Mouse (Mus musculus) layer of hippocampus, adult 2 months (tissue): ENCODE measurements around the gene Ezh1. TPM values are rescaled to one million over a fixed set of nuclear protein-coding genes. Genes with fewer than 3 reads are reported as not detected.
A peak's percentile ranks its signal among the peaks of the same experiment; 100 is the strongest.

Experiments used
- DNase-seq, 2 experiments: peaks; one replicate each; pipeline ENCODE4 v3.0.0; 2022; ENCODE audit warnings: low spot score in 2 of 2
- H3K27ac ChIP-seq: fragments of 200-600 bp; 2 replicates; pipeline ENCODE4 v1.8.1; 2022
- H3K4me3 ChIP-seq: fragments of 200-600 bp; 2 replicates; pipeline ENCODE4 v1.8.1; 2022; ENCODE audit warnings: mild to moderate bottlenecking
- CTCF ChIP-seq: fragments of 200-600 bp; conservative IDR thresholded peaks from 2 replicates; pipeline ENCODE4 v1.8.1; 2022; ENCODE audit warnings: antibody characterized with exemption, mild to moderate bottlenecking, moderate library complexity
- total RNA-seq, 2 experiments: library from RNA; stranded (reverse); gene quantifications; 2 replicates each; pipeline ENCODE4 v1.2.3; 2021

Ezh1 gene
- total RNA-seq, 2 experiments from 2014 or later = 73.6 to 81.8 TPM

- peak; percentile 6; the same call in 1 of the 2 replicates for TF ChIP-seq CTCF
- peak; percentile 71 to 83 for DNase-seq
- no peak overlapping the region for H3K4me3 ChIP-seq
- H3K27ac ChIP-seq = peak overlapping the region; percentile 81
These were observed 33.0 kb upstream of the Ezh1 start for GRCm38 (mm10) chr11:101259261-101259712.

- no peak for TF ChIP-seq CTCF
- H3K4me3 ChIP-seq = no peak overlapping the region
- DNase-seq = no peak
- no peak overlapping the region for H3K27ac ChIP-seq
These were observed 29.8 kb upstream of the Ezh1 start for GRCm38 (mm10) chr11:101255826-101256775.

DNA sequence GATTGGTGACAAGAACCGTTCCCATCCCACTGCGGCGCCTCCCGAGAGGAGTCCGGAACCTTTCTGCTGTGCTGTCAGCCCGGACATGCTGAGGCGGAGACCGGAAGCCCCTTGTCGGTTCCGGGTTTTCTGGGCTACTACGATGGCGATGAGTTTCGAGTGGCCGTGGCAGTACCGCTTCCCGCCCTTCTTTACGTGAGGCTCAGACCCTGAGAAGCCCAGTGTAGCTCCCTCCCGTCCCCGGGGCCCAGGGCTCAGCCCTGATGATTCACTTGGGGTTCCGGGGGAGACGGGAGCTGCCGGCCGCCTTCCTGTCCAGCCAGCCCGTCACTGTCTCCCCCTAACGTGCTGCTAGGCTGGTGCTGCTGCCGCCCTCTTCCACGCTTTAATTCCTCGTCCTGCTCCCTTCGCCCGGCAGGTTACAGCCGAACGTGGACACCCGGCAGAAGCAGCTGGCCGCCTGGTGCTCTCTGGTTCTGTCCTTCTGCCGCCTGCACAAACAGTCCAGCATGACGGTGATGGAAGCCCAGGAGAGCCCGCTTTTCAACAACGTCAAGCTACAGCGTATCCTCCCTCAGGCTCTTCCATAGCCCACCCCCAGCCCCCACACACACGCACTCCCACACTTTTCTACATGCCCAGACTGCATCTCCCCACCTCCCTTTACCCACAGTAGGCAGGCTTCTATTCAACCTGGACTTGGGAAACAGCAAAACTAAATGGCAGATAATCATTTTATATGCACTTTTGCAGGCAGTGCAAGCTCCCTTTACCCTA is 27.5 kb upstream of the Ezh1 start, which contains the start of gene Vps25:
Gene Vps25 (plus strand): TSS at position 95 of the 777 bp plus-strand sequence.
- peak within 1 kb of the TSS; percentile 81 for H3K4me3 ChIP-seq
- TF ChIP-seq CTCF = peak; percentile 42
- peak within 1 kb of the TSS; percentile 96 for H3K27ac ChIP-seq
- DNase-seq = peak; percentile 84 to 87

DNA sequence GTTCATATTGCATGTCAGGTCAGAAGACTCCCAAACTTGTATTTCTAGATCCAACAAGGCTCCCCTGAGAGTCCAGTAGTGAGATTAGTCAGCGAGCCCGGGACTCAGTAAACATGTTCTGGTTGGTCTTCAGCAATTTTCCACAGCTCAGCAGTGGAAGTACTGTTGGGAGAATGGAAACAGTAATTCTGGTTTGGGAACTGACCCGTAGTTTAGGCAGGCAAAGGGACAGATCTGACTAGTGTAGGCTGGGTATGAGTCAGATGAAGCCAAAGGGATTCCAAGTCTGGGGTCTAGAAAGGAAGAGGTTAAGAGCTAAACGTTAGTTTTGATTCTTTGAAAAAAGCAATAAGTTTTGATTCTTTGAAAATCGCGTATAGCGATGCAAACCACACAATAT is 26.7 kb upstream of the Ezh1 start:
- TF ChIP-seq CTCF = no peak
- no peak for DNase-seq
- H3K4me3 ChIP-seq = peak overlapping the region; percentile 81
- peak overlapping the region; percentile 96 for H3K27ac ChIP-seq

- DNase-seq = no peak
- H3K4me3 ChIP-seq = no peak overlapping the region
- no peak for TF ChIP-seq CTCF
- H3K27ac ChIP-seq = no peak overlapping the region
These were observed 24.8 kb upstream of the Ezh1 start for GRCm38 (mm10) chr11:101251031-101251430.

DNA sequence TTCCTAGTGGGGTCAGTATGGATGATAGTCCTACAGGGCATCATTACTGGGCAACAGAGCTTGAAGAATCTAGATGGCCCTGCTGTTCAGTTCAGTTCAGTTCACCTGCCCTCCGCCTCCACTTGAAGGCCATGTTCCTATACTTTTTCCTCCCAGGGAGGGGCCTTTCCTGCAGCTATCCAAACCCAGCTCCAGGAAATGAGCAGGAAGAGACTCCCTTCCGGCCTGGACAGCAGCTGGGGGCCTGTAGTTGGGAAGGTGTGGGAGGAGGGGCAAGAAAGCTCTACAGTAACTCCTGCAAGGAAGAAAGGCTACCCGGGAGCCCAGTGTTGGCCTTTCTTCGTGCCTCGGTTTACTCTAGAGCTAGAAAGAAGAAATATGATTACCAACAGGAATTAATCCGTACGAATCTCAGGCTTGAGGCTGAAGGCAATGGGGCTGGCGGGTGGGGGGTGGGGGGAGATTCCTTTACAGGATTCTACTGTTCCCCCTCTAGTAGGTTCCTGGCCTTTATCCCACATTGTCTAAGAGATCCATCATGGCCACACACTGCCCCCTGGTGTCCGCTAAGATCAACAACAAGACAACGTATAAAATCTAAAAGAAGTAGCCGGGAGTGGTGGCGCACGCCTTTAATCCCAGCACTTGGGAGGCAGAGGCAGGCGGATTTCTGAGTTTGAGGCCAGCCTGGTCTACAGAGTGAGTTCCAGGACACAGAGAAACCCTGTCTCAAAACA is 22.2 kb upstream of the Ezh1 start:
- DNase-seq = peak; percentile 62
- peak; percentile 78 for TF ChIP-seq CTCF
- H3K27ac ChIP-seq = peak overlapping the region; percentile 92
- H3K4me3 ChIP-seq = no peak overlapping the region; the same call in 1 of the 2 replicates

GRCm38 (mm10) chr11:101247521-101248030 is 21.3 kb upstream of the Ezh1 start:
- no peak for DNase-seq
- Histone ChIP-seq H3K4me3 (peak overlapping the region; percentile 85), H3K27ac (peak overlapping the region; percentile 92)
- no peak for TF ChIP-seq CTCF

DNA sequence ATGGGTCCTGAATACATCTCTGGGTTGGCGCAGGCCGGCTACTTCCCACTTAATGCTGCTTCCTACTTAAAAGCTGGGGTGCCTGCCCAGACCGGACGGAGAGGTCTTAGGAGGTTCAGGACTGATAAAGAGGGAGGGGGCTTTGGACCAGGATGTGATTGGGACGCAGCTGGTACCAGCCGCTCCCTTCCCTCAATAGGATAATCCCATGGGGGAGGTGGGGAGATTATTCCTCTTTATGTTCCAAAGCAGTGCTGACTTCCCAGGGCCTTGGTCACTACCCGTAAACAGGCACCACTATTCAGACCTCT is 20.4 kb upstream of the Ezh1 start:
- no peak for DNase-seq
- Histone ChIP-seq H3K4me3 (peak overlapping the region; percentile 85), H3K27ac (peak overlapping the region; percentile 92)
- no peak; the same call in 1 of the 2 replicates for TF ChIP-seq CTCF

GRCm38 (mm10) chr11:101245855-101246701 is 19.8 kb upstream of the Ezh1 start, which contains the start of gene Ramp2:
Gene Ramp2, plus strand, starts transcription at chr11:101246028.
- Histone ChIP-seq H3K27ac (peak within 1 kb of the TSS; percentile 92), H3K4me3 (peak within 1 kb of the TSS; percentile 85)
- no peak; the same call in 1 of the 2 replicates for TF ChIP-seq CTCF
- peak in 1 of 2 experiments; percentile 32 for DNase-seq

- Histone ChIP-seq H3K4me3 (no peak overlapping the region), H3K27ac (peak overlapping the region; percentile 92)
- DNase-seq = no peak
- no peak for TF ChIP-seq CTCF
These were observed 18.8 kb upstream of the Ezh1 start for GRCm38 (mm10) chr11:101245071-101245470.

- no peak for TF ChIP-seq CTCF
- peak in 1 of 2 experiments; percentile 39 for DNase-seq
- Histone ChIP-seq H3K4me3 (no peak overlapping the region), H3K27ac (peak overlapping the region; percentile 90)
These were observed 11.9 kb upstream of the Ezh1 start for GRCm38 (mm10) chr11:101238071-101238647.
